Mouse (Mus musculus) heart, adult 9 months (tissue): ENCODE data around the gene Upf3b.
A peak's percentile ranks its signal among the peaks of the same experiment; 100 is the strongest.
"Not testable (repeated sequence)": the region's sequence is repeated elsewhere in the genome, so short reads cannot be mapped to it uniquely, and the experiment has no call there.

ENCODE experiments used
- DNase-seq, 2 experiments: peaks; one replicate each; pipeline ENCODE4 v3.0.0; 2022; ENCODE audit warnings: low spot score in 2 of 2

Upf3b gene

GRCm38 (mm10) chrX:37080345-37080744 lies 29.8 kb downstream of the Upf3b start:
- not testable (repeated sequence) for DNase-seq

GRCm38 (mm10) chrX:37076651-37077050 lies 33.5 kb downstream of the Upf3b start:
- no peak for DNase-seq

GRCm38 (mm10) chrX:37074262-37074892 lies 35.7 kb downstream of the Upf3b start:
- DNase-seq = peak in 1 of 2 experiments; percentile 19

- DNase-seq = no peak
These were observed 41.4 kb downstream of the Upf3b start for GRCm38 (mm10) chrX:37068766-37069165.

- no peak for DNase-seq
These were observed 42.8 kb downstream of the Upf3b start for GRCm38 (mm10) chrX:37067299-37067698.

GRCm38 (mm10) chrX:37063902-37064301 lies 46.2 kb downstream of the Upf3b start:
- DNase-seq = no peak

- no peak for DNase-seq
These were observed 61.0 kb downstream of the Upf3b start for GRCm38 (mm10) chrX:37048890-37049823.

- DNase-seq = no peak
These were observed 61.8 kb downstream of the Upf3b start, which contains the start of gene Sowahd for GRCm38 (mm10) chrX:37048066-37048889. Sowahd (plus strand) TSS chrX:37048845.

GRCm38 (mm10) chrX:37042726-37043125 lies 67.4 kb downstream of the Upf3b start:
- peak in 1 of 2 experiments; percentile 12 for DNase-seq
